Mouse (Mus musculus): ENCODE data around the gene Ccdc9b.

- TF ChIP-seq CTCF (IDR thresholded peaks at IDR 0.05; ENCODE audit: control insufficient read depth, insufficient read depth, insufficient read length) (peak; percentile 11), FOSL1 (IDR thresholded peaks at IDR 0.05; ENCODE audit: insufficient read depth, low read length, poor library complexity, severe bottlenecking) (no peak), MAX (IDR thresholded peaks at IDR 0.05) (no peak), MYOD1 (IDR thresholded peaks at IDR 0.05; ENCODE audit: control insufficient read depth, insufficient read length, low read depth) (no peak), USF1 (IDR thresholded peaks at IDR 0.05; ENCODE audit: low read depth) (no peak), MYOG (IDR thresholded peaks at IDR 0.05; ENCODE audit: control insufficient read depth, extremely low read depth, insufficient read length) (no peak)
Measured at GRCm38 (mm10) chr2:118764094-118764831, 1.8 kb upstream of the Ccdc9b start.
